Mouse (Mus musculus): ENCODE measurements around the gene Gm20388. TPM values are rescaled to one million over a fixed set of nuclear protein-coding genes. Genes with fewer than 3 reads are reported as not detected.

Gene Gm20388
- polyA plus RNA-seq, 1 experiment = 0.36 TPM

- no peaks in the 10 kb centered on the region for H3K9me3 ChIP-seq (ENCODE audit: control insufficient read depth, low read length)
- H3K36me3 ChIP-seq (ENCODE audit: control insufficient read depth) = peaks cover 14% of the 10 kb centered on the region
- no peak overlapping the region for H3K4me3 ChIP-seq (replicated peaks)
- H3K4me1 ChIP-seq (ENCODE audit: control insufficient read depth) = peaks cover 62% of the 10 kb centered on the region
- TF ChIP-seq TAL1 (IDR thresholded peaks at IDR 0.05; ENCODE audit: low read length) = no peak
- no peak for TF ChIP-seq GATA1 (IDR thresholded peaks at IDR 0.05; ENCODE audit: low read length)
- H3K27me3 ChIP-seq (ENCODE audit: control insufficient read depth) = no peaks in the 10 kb centered on the region
Observed at GRCm38 (mm10) chr8:121572121-121572520, 1661.5 kb downstream of the Gm20388 start.

GRCm38 (mm10) chr8:121573275-121573674 lies 1662.6 kb downstream of the Gm20388 start:
- Histone ChIP-seq H3K27me3 (ENCODE audit: control insufficient read depth) (no peaks in the 10 kb centered on the region), H3K36me3 (ENCODE audit: control insufficient read depth) (peaks cover 14% of the 10 kb centered on the region), H3K9me3 (ENCODE audit: control insufficient read depth, low read length) (no peaks in the 10 kb centered on the region), H3K4me1 (ENCODE audit: control insufficient read depth) (peaks cover 71% of the 10 kb centered on the region), H3K4me3 (replicated peaks) (no peak overlapping the region)
- no peak for TF ChIP-seq TAL1 (IDR thresholded peaks at IDR 0.05; ENCODE audit: low read length)
- no peak for TF ChIP-seq GATA1 (IDR thresholded peaks at IDR 0.05; ENCODE audit: low read length)

GRCm38 (mm10) chr8:121575661-121576060 lies 1665.0 kb downstream of the Gm20388 start:
- H3K36me3 ChIP-seq (ENCODE audit: control insufficient read depth) = peaks cover 9% of the 10 kb centered on the region
- H3K4me1 ChIP-seq (ENCODE audit: control insufficient read depth) = peaks cover 79% of the 10 kb centered on the region
- no peaks in the 10 kb centered on the region; the same call in 1 of the 2 replicates for H3K9me3 ChIP-seq (ENCODE audit: control insufficient read depth, low read length)
- TF ChIP-seq GATA1 (IDR thresholded peaks at IDR 0.05; ENCODE audit: low read length) (no peak), TAL1 (IDR thresholded peaks at IDR 0.05; ENCODE audit: low read length) (no peak)
- H3K4me3 ChIP-seq (replicated peaks) = no peak overlapping the region
- no peaks in the 10 kb centered on the region; the same call in 1 of the 2 replicates for H3K27me3 ChIP-seq (ENCODE audit: control insufficient read depth)

- H3K27me3 ChIP-seq (ENCODE audit: control insufficient read depth) = peaks cover 2% of the 10 kb centered on the region
- TF ChIP-seq GATA1 (IDR thresholded peaks at IDR 0.05; ENCODE audit: low read length) (no peak), TAL1 (IDR thresholded peaks at IDR 0.05; ENCODE audit: low read length) (no peak)
- peaks cover 3% of the 10 kb centered on the region; the same call in 1 of the 2 replicates for H3K36me3 ChIP-seq (ENCODE audit: control insufficient read depth)
- H3K4me1 ChIP-seq (ENCODE audit: control insufficient read depth) = peaks cover 62% of the 10 kb centered on the region
- peak overlapping the region; percentile 84 for H3K4me3 ChIP-seq (replicated peaks)
- no peaks in the 10 kb centered on the region; the same call in 1 of the 2 replicates for H3K9me3 ChIP-seq (ENCODE audit: control insufficient read depth, low read length)
Observed at GRCm38 (mm10) chr8:121577751-121578675, 1667.4 kb downstream of the Gm20388 start.

- no peaks in the 10 kb centered on the region; the same call in 1 of the 2 replicates for H3K9me3 ChIP-seq (ENCODE audit: control insufficient read depth, low read length)
- no peak for TF ChIP-seq GATA1 (IDR thresholded peaks at IDR 0.05; ENCODE audit: low read length)
- TF ChIP-seq TAL1 (IDR thresholded peaks at IDR 0.05; ENCODE audit: low read length) = no peak
- peaks cover 57% of the 10 kb centered on the region for H3K4me1 ChIP-seq (ENCODE audit: control insufficient read depth)
- peaks cover 3% of the 10 kb centered on the region; the same call in 1 of the 2 replicates for H3K36me3 ChIP-seq (ENCODE audit: control insufficient read depth)
- peak within 1 kb of the TSS; percentile 84 for H3K4me3 ChIP-seq (replicated peaks)
- peaks cover 8% of the 10 kb centered on the region for H3K27me3 ChIP-seq (ENCODE audit: control insufficient read depth)
Observed at GRCm38 (mm10) chr8:121578676-121579451, 1668.2 kb downstream of the Gm20388 start, which contains the start of gene Fbxo31. Fbxo31 (minus strand) TSS chr8:121578806.

GRCm38 (mm10) chr8:121580465-121580864 lies 1669.8 kb downstream of the Gm20388 start:
- no peak for TF ChIP-seq TAL1 (IDR thresholded peaks at IDR 0.05; ENCODE audit: low read length)
- TF ChIP-seq GATA1 (IDR thresholded peaks at IDR 0.05; ENCODE audit: low read length) = no peak
- no peaks in the 10 kb centered on the region for H3K36me3 ChIP-seq (ENCODE audit: control insufficient read depth)
- peaks cover 56% of the 10 kb centered on the region for H3K4me1 ChIP-seq (ENCODE audit: control insufficient read depth)
- H3K4me3 ChIP-seq (replicated peaks) = no peak overlapping the region
- peaks cover 10% of the 10 kb centered on the region for H3K27me3 ChIP-seq (ENCODE audit: control insufficient read depth)
- H3K9me3 ChIP-seq (ENCODE audit: control insufficient read depth, low read length) = no peaks in the 10 kb centered on the region; the same call in 1 of the 2 replicates

- H3K4me3 ChIP-seq (replicated peaks) = no peak overlapping the region
- TF ChIP-seq GATA1 (IDR thresholded peaks at IDR 0.05; ENCODE audit: low read length) (no peak), TAL1 (IDR thresholded peaks at IDR 0.05; ENCODE audit: low read length) (no peak)
- H3K9me3 ChIP-seq (ENCODE audit: control insufficient read depth, low read length) = no peaks in the 10 kb centered on the region; the same call in 1 of the 2 replicates
- no peaks in the 10 kb centered on the region for H3K36me3 ChIP-seq (ENCODE audit: control insufficient read depth)
- H3K4me1 ChIP-seq (ENCODE audit: control insufficient read depth) = peaks cover 63% of the 10 kb centered on the region
- H3K27me3 ChIP-seq (ENCODE audit: control insufficient read depth) = peaks cover 10% of the 10 kb centered on the region
Observed at GRCm38 (mm10) chr8:121583653-121584052, 1673.0 kb downstream of the Gm20388 start.

- Histone ChIP-seq H3K4me3 (replicated peaks) (peak overlapping the region; percentile 85), H3K27me3 (ENCODE audit: control insufficient read depth) (peaks cover 10% of the 10 kb centered on the region), H3K9me3 (ENCODE audit: control insufficient read depth, low read length) (no peaks in the 10 kb centered on the region), H3K36me3 (ENCODE audit: control insufficient read depth) (peaks cover 4% of the 10 kb centered on the region), H3K4me1 (ENCODE audit: control insufficient read depth) (peaks cover 63% of the 10 kb centered on the region)
- TF ChIP-seq GATA1 (IDR thresholded peaks at IDR 0.05; ENCODE audit: low read length) = no peak
- TF ChIP-seq TAL1 (IDR thresholded peaks at IDR 0.05; ENCODE audit: low read length) = no peak
Observed at GRCm38 (mm10) chr8:121584730-121585129, 1674.1 kb downstream of the Gm20388 start.

All from erythroblast, embryonic 14.5 days (primary cell).